Mouse (Mus musculus): Measurements from ENCODE around the gene Spon1. TPM values are rescaled to one million over a fixed set of nuclear protein-coding genes. Genes with fewer than 3 reads are reported as not detected.

The Spon1 gene
- polyA plus RNA-seq, 2 experiments, result 9.0 to 13.8 TPM

DNA sequence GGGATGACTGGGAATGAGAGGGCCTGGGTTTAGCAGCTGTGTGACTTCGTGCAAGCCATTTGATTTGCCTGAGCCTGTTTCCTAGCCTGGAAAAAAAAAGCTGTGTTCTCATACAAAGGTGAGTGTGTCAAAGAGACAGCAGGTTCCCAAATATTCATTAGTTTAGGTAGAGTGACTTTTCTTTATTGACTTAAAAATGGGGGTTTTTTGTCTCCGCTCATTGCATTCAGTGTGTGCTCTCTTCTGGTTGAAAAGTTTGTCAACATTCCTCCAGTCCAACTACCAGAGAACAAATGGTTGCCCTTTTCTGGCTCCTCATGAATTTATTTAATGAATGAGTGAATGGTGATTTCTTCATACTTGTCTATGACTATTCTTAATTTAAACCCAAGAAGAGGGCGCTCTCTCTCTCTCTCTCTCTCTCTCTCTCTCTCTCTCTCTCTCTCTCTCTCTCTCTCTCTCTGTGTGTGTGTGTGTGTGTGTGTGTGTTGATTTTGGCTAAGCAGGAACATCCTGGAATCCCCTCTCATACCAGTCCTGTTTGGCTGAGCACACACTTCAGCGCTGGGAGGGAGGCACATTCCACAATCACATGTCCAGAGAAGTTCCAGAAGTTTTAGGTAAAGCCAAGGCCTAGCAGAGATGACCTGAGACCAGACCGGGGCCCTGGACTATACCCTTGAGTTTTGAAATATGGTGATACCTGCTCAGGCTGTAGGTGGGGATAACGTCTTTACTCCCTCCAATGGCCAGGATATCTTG, 2.6 kb downstream of the Spon1 start:
- Histone ChIP-seq H3K36me3 (ENCODE audit: control insufficient read depth, insufficient read depth, low read length) (no peaks in the 10 kb centered on the region), H3K27me3 (ENCODE audit: control insufficient read depth, insufficient read depth, low read length) (peaks cover 29% of the 10 kb centered on the region), H3K4me3 (replicated peaks; ENCODE audit: low read length) (no peak overlapping the region), H3K4me1 (ENCODE audit: control insufficient read depth, insufficient read depth, low read length) (peaks cover 3% of the 10 kb centered on the region), H3K27ac (replicated peaks; ENCODE audit: low read depth, low read length) (no peak overlapping the region), H3K9me3 (ENCODE audit: control insufficient read depth, low read length) (0 out of 2 replicates have a peak, but pooled peaks cover 3% of the 10 kb centered on the region), H3K9ac (ENCODE audit: low read depth, low read length, severe bottlenecking) (no peak overlapping the region), H3K4me2 (replicated peaks; ENCODE audit: low read depth, low read length, severe bottlenecking) (no peak overlapping the region)
- no peak for ATAC-seq (ENCODE audit: low FRiP score, low read depth)
- DNase-seq (ENCODE audit: low spot score), result no peak
- WGBS, result 73% methylated on average over 6 of the region's 6 CpGs
- TF ChIP-seq POLR2A (IDR thresholded peaks at IDR 0.05; ENCODE audit: borderline replicate concordance, extremely low read depth, insufficient read depth, insufficient read length), result no peak

DNA sequence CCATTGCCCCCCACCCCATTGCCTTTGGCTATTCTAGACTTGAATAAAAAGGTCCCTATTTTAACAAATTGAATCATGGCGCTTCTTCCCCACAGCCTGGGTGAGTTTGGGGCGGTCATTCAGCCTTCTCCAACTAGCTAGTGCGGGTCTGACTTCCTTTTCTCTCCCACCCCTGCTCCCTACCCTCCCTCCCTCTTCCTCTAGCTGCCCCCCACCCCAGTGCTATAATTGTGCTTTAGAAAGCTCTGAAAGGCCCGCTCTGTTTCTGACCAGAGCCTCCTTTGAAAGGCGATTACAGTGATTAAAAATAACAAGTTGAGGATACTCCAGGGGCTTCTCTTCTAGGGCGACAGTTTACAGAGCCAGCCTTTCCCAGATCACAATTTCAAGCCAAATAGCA, 3.5 kb downstream of the Spon1 start:
- Histone ChIP-seq H3K4me1 (ENCODE audit: control insufficient read depth, insufficient read depth, low read length) (peaks cover 3% of the 10 kb centered on the region), H3K27ac (replicated peaks; ENCODE audit: low read depth, low read length) (no peak overlapping the region), H3K4me3 (replicated peaks; ENCODE audit: low read length) (no peak overlapping the region), H3K27me3 (ENCODE audit: control insufficient read depth, insufficient read depth, low read length) (peaks cover 29% of the 10 kb centered on the region), H3K9me3 (ENCODE audit: control insufficient read depth, low read length) (0 out of 2 replicates have a peak, but pooled peaks cover 3% of the 10 kb centered on the region), H3K4me2 (replicated peaks; ENCODE audit: low read depth, low read length, severe bottlenecking) (no peak overlapping the region), H3K9ac (ENCODE audit: low read depth, low read length, severe bottlenecking) (no peak overlapping the region), H3K36me3 (ENCODE audit: control insufficient read depth, insufficient read depth, low read length) (no peaks in the 10 kb centered on the region)
- no peak for ATAC-seq (ENCODE audit: low FRiP score, low read depth)
- no peak for TF ChIP-seq POLR2A (IDR thresholded peaks at IDR 0.05; ENCODE audit: borderline replicate concordance, extremely low read depth, insufficient read depth, insufficient read length)
- DNase-seq (ENCODE audit: low spot score), result no peak
- WGBS, result 19% methylated on average over 6 of the region's 6 CpGs

DNA sequence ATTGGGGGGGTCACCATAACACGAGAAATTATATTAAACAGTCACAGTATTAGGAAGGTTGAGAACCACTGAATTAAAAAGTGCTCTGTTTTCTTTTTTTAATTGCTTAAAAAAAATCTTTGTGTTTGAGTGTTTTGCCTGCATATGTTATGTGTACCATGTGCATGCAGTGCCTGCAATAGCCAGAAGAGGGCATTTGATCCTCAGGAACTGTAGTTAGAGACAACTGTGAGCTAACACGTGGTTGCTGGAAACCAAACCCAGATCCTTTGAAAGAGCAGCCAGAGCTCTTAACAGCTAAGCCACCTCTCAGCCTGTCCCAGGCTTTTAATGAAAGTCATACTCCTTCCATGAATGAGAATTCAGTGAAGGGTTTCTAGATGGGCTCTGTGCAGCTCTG, 6.3 kb downstream of the Spon1 start:
- no peaks in the 10 kb centered on the region for H3K4me1 ChIP-seq (ENCODE audit: control insufficient read depth, insufficient read depth, low read length)
- no peak overlapping the region for H3K27ac ChIP-seq (replicated peaks; ENCODE audit: low read depth, low read length)
- H3K9me3 ChIP-seq (ENCODE audit: control insufficient read depth, low read length), result 0 out of 2 replicates have a peak, but pooled peaks cover 3% of the 10 kb centered on the region
- H3K36me3 ChIP-seq (ENCODE audit: control insufficient read depth, insufficient read depth, low read length), result no peaks in the 10 kb centered on the region
- H3K9ac ChIP-seq (ENCODE audit: low read depth, low read length, severe bottlenecking), result no peak overlapping the region
- 85% methylated on average over 2 of the region's 2 CpGs for WGBS
- no peak for ATAC-seq (ENCODE audit: low FRiP score, low read depth)
- no peak overlapping the region for H3K4me2 ChIP-seq (replicated peaks; ENCODE audit: low read depth, low read length, severe bottlenecking)
- H3K27me3 ChIP-seq (ENCODE audit: control insufficient read depth, insufficient read depth, low read length), result peaks cover 12% of the 10 kb centered on the region
- H3K4me3 ChIP-seq (replicated peaks; ENCODE audit: low read length), result no peak overlapping the region
- no peak for TF ChIP-seq POLR2A (IDR thresholded peaks at IDR 0.05; ENCODE audit: borderline replicate concordance, extremely low read depth, insufficient read depth, insufficient read length)
- no peak for DNase-seq (ENCODE audit: low spot score)

DNA sequence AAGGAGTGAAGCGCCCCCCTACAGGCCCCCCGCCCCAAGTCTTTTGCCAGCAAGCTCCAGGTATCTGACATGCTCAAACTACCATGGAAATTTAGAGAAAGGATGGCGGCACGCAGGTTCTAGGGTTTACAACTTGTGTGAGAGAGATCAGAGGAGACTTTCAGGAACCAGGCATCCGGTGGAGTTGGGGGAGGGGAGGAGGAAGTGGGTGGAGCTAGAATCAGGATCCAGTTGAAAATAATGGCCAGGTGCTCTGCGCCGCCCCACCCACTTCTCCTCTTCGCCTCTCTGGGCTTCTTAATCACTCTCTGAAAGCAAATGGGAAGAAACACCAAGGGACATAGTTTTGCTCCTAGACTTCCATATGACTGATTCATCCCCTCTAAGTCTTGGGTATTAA, 7.6 kb downstream of the Spon1 start:
- ATAC-seq (ENCODE audit: low FRiP score, low read depth), result no peak
- no peaks in the 10 kb centered on the region for H3K36me3 ChIP-seq (ENCODE audit: control insufficient read depth, insufficient read depth, low read length)
- peaks cover 3% of the 10 kb centered on the region; the same call in 1 of the 2 replicates for H3K9me3 ChIP-seq (ENCODE audit: control insufficient read depth, low read length)
- no peaks in the 10 kb centered on the region for H3K27me3 ChIP-seq (ENCODE audit: control insufficient read depth, insufficient read depth, low read length)
- no peaks in the 10 kb centered on the region for H3K4me1 ChIP-seq (ENCODE audit: control insufficient read depth, insufficient read depth, low read length)
- no peak overlapping the region for H3K9ac ChIP-seq (ENCODE audit: low read depth, low read length, severe bottlenecking)
- H3K27ac ChIP-seq (replicated peaks; ENCODE audit: low read depth, low read length), result no peak overlapping the region
- WGBS, result 42% methylated on average over 8 of the region's 8 CpGs
- no peak for TF ChIP-seq POLR2A (IDR thresholded peaks at IDR 0.05; ENCODE audit: borderline replicate concordance, extremely low read depth, insufficient read depth, insufficient read length)
- H3K4me2 ChIP-seq (replicated peaks; ENCODE audit: low read depth, low read length, severe bottlenecking), result no peak overlapping the region
- H3K4me3 ChIP-seq (replicated peaks; ENCODE audit: low read length), result no peak overlapping the region
- DNase-seq (ENCODE audit: low spot score), result no peak

DNA sequence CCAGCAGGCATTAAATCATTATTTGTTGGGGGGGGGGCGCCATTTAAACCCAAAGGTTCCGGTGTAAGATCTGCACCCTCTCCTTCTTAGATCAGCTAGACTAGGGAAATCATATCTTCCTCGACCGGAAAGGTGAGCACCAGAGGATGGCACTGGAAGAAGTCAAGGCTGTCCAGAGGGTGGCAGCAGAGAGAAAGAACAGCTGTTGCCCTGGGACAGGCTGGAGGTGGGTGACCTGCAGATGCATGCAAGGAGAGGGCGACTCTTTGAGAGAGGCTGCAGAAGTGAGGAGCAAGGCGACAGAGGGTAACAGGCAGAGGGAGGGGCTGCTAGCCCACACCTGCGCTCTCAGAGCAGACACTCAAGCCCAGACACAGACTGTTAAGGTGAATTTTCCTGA, 8.2 kb downstream of the Spon1 start:
- Histone ChIP-seq H3K9ac (ENCODE audit: low read depth, low read length, severe bottlenecking) (no peak overlapping the region), H3K9me3 (ENCODE audit: control insufficient read depth, low read length) (peaks cover 3% of the 10 kb centered on the region; the same call in 1 of the 2 replicates), H3K4me1 (ENCODE audit: control insufficient read depth, insufficient read depth, low read length) (no peaks in the 10 kb centered on the region), H3K36me3 (ENCODE audit: control insufficient read depth, insufficient read depth, low read length) (no peaks in the 10 kb centered on the region), H3K4me3 (replicated peaks; ENCODE audit: low read length) (no peak overlapping the region), H3K27me3 (ENCODE audit: control insufficient read depth, insufficient read depth, low read length) (no peaks in the 10 kb centered on the region), H3K27ac (replicated peaks; ENCODE audit: low read depth, low read length) (no peak overlapping the region), H3K4me2 (replicated peaks; ENCODE audit: low read depth, low read length, severe bottlenecking) (no peak overlapping the region)
- no peak for TF ChIP-seq POLR2A (IDR thresholded peaks at IDR 0.05; ENCODE audit: borderline replicate concordance, extremely low read depth, insufficient read depth, insufficient read length)
- no peak for ATAC-seq (ENCODE audit: low FRiP score, low read depth)
- DNase-seq (ENCODE audit: low spot score), result peak; percentile 58
- 25% methylated on average over 7 of the region's 7 CpGs for WGBS

Data from limb, embryonic 14.5 days (tissue).